In genomic region chr16:57570789-57571311, GRCm38 (mm10) we compare ENCODE assay signal across 20 mouse cellular contexts. TPM values are rescaled to one million over a fixed set of nuclear protein-coding genes. Genes with fewer than 3 reads are reported as not detected.
A peak's percentile ranks its signal among the peaks of the same experiment; 100 is the strongest.
DNase-seq lines count a peak whose midpoint lies in the region; ATAC-seq and TF ChIP-seq lines count a peak whose summit lies in the region.
"Had no signal": no experiment of that assay in that cellular context is flagged by ENCODE, and none has a peak within 500 bp of the region (broad histone marks: within the 10 kb centered on the region; RNA-seq: fewer than 3 reads in every experiment).

No protein-coding gene starts in this region.

- H3K9ac ChIP-seq in heart, adult 2 months (ENCODE audit: low read depth, low read length) = no peak overlapping the region
- H3K9ac ChIP-seq in heart, embryonic 11.5 days (ENCODE audit: low read depth, low read length) = no peak overlapping the region
- H3K9ac ChIP-seq: embryonic facial prominence, embryonic 13.5 days; forebrain, embryonic 12.5 days; heart, embryonic 12.5 days; hindbrain, embryonic 12.5 days had no signal

- H3K4me3 ChIP-seq in heart, adult 2 months = no peak overlapping the region
- no peak overlapping the region for H3K4me3 ChIP-seq in heart, embryonic 11.5 days (ENCODE audit: low read depth, low read length)
- H3K4me3 ChIP-seq: embryonic facial prominence, embryonic 13.5 days; forebrain, embryonic 12.5 days; heart, embryonic 12.5 days; hindbrain, embryonic 12.5 days had no signal

- no peak overlapping the region for H3K4me2 ChIP-seq in heart, embryonic 11.5 days
- H3K4me2 ChIP-seq: embryonic facial prominence, embryonic 13.5 days; forebrain, embryonic 12.5 days; heart, embryonic 12.5 days; hindbrain, embryonic 12.5 days had no signal

- H3K27ac ChIP-seq in heart, adult 2 months = peak overlapping the region; percentile 23
- no peak overlapping the region for H3K27ac ChIP-seq in heart, embryonic 11.5 days (ENCODE audit: low read depth, low read length)
- H3K27ac ChIP-seq: embryonic facial prominence, embryonic 13.5 days; forebrain, embryonic 12.5 days; hindbrain, embryonic 12.5 days had no signal

- peaks cover 9% of the 10 kb centered on the region for H3K4me1 ChIP-seq in heart, adult 2 months (ENCODE audit: control insufficient read depth, insufficient read depth, low read length)
- H3K4me1 ChIP-seq in heart, embryonic 11.5 days (ENCODE audit: control insufficient read depth, insufficient read depth, low read length) = no peaks in the 10 kb centered on the region
- H3K4me1 ChIP-seq: forebrain, embryonic 12.5 days; hindbrain, embryonic 12.5 days had no signal

- TF ChIP-seq CTCF in heart, adult 2 months (IDR thresholded peaks at IDR 0.05) = no peak

- TF ChIP-seq EP300 in heart, adult 2 months (IDR thresholded peaks at IDR 0.05; ENCODE audit: insufficient read depth, low read depth, low read length) = no peak

- ATAC-seq in heart, embryonic 11.5 days (replicated peaks; ENCODE audit: insufficient number of reproducible peaks, low FRiP score, low TSS enrichment) = no peak
- 0 out of 2 replicates have a peak, but pooled peaks have one; percentile 35 for ATAC-seq in megakaryocyte, adult 5-6 weeks (ENCODE audit: poor library complexity, severe bottlenecking)
- ATAC-seq: forebrain, embryonic 16.5 days; hindbrain, embryonic 16.5 days; inflammation-experienced regulatory T-cells, adult 6 months; intestine, postnatal 0 days had no signal

- H3K27me3 ChIP-seq in heart, adult 2 months (ENCODE audit: control insufficient read depth, insufficient read depth, low read length) = no peaks in the 10 kb centered on the region
- no peaks in the 10 kb centered on the region for H3K27me3 ChIP-seq in heart, embryonic 11.5 days (ENCODE audit: control insufficient read depth, insufficient read depth, low read length)
- H3K27me3 ChIP-seq: embryonic facial prominence, embryonic 13.5 days; forebrain, embryonic 12.5 days; heart, embryonic 12.5 days; hindbrain, embryonic 12.5 days had no signal

- peak; percentile 63 for DNase-seq in gastrocnemius, adult 18-20 months (ENCODE audit: low spot score)
- no peak for DNase-seq in gastrocnemius, postnatal 14 days
- no peak for DNase-seq in heart, adult 2 months
- DNase-seq in layer of hippocampus, postnatal 10 days (ENCODE audit: low spot score in 2 of 2) = no peak
- DNase-seq: adrenal gland, postnatal 10 days; cerebellum, adult 11-12 months; cerebellum, adult 9-10 months; heart, postnatal 36 days; kidney, adult 8-10 months had no signal

- intact Hi-C loops in gastrocnemius, postnatal 14 days (cut with DNase I; ENCODE audit: low total_unique reads) = no loop called here
- intact Hi-C loops in heart, adult 2 months (cut with DNase I) = loop anchor here (10.0 kb wide), 1 partner anchor 146 kb away; no protein-coding TSS in a partner anchor

- 30% methylated on average over 5 of the region's 5 CpGs for WGBS in heart, adult 2 months
- WGBS in heart, embryonic 11.5 days (ENCODE audit: insufficient replicate concordance) = 87% methylated on average over 5 of the region's 5 CpGs

- H3K36me3 ChIP-seq in heart, adult 2 months (ENCODE audit: control insufficient read depth, insufficient read depth, low read length) = peaks cover 54% of the 10 kb centered on the region
- H3K36me3 ChIP-seq in heart, embryonic 11.5 days (ENCODE audit: control insufficient read depth, insufficient read depth, low read length) = peaks cover 20% of the 10 kb centered on the region
- H3K36me3 ChIP-seq: forebrain, embryonic 12.5 days had no signal

- TF ChIP-seq POLR2A in heart, adult 2 months (IDR thresholded peaks at IDR 0.05; ENCODE audit: insufficient read depth, low read depth, low read length) = no peak

- H3K79me2 ChIP-seq in heart, adult 2 months (replicated peaks; ENCODE audit: control insufficient read depth, insufficient read depth, low read length) = peaks cover 1% of the 10 kb centered on the region; the same call in 1 of the 2 replicates

- no peaks in the 10 kb centered on the region for H3K9me3 ChIP-seq in heart, embryonic 11.5 days (replicated peaks; ENCODE audit: control insufficient read depth, low read length)
- H3K9me3 ChIP-seq: embryonic facial prominence, embryonic 13.5 days; forebrain, embryonic 12.5 days; G1E; heart, embryonic 12.5 days; hindbrain, embryonic 12.5 days had no signal

RNA-seq across cellular contexts. Expression of gene Cmss1, which starts 35.8 kb away (rescaled TPM):
- 10 to 100 TPM; 34.1 to 36.0 TPM for total RNA-seq in gastrocnemius, adult 18-20 months (2021)
- 10 to 100 TPM; 19.3 to 21.9 TPM for total RNA-seq in gastrocnemius, postnatal 14 days (2021)
- total RNA-seq in heart, adult 2 months (2021) = 10 to 100 TPM; 66.9 to 74.3 TPM
- polyA plus RNA-seq in heart, adult 2 months (2012; rRNA removed) = 17.6 and 30.2 TPM in 2 replicates
- 34.2 and 36.6 TPM in 2 replicates for polyA plus RNA-seq in heart, embryonic 11.5 days (2014; fragmentation: Nextera tagmentation; extraction: Ambion mirVana)
- 4.6 and 6.2 TPM in 2 replicates for total RNA-seq in megakaryocyte, adult 5-6 weeks (2015)
- 18.0 and 20.1 TPM in 2 replicates for total RNA-seq in megakaryocyte, adult 5-6 weeks (2017)
- total RNA-seq in layer of hippocampus, postnatal 10 days (2021) = 10 to 100 TPM; 12.9 to 19.6 TPM
